Mouse (Mus musculus): Measurements from ENCODE around the gene Numb.

Numb gene

GRCm38 (mm10) chr12:83852512-83853213 is 69.1 kb downstream of the Numb start:
- no peak for DNase-seq (ENCODE audit: low spot score)

- DNase-seq (ENCODE audit: low spot score): no peak
These were observed 71.4 kb downstream of the Numb start for GRCm38 (mm10) chr12:83850334-83850733.

- DNase-seq (ENCODE audit: low spot score): no peak
These were observed 73.0 kb downstream of the Numb start for GRCm38 (mm10) chr12:83848595-83849231.

- DNase-seq (ENCODE audit: low spot score): no peak
These were observed 73.9 kb downstream of the Numb start for GRCm38 (mm10) chr12:83847877-83848276.

- no peak for DNase-seq (ENCODE audit: low spot score)
These were observed 78.9 kb downstream of the Numb start for GRCm38 (mm10) chr12:83842678-83843440.

GRCm38 (mm10) chr12:83841409-83842190 is 80.1 kb downstream of the Numb start:
- DNase-seq (ENCODE audit: low spot score): no peak

- no peak for DNase-seq (ENCODE audit: low spot score)
These were observed 87.8 kb downstream of the Numb start for GRCm38 (mm10) chr12:83833979-83834378.

- DNase-seq (ENCODE audit: low spot score): no peak
These were observed 91.3 kb downstream of the Numb start for GRCm38 (mm10) chr12:83830424-83830823.

- no peak for DNase-seq (ENCODE audit: low spot score)
These were observed 105.1 kb downstream of the Numb start for GRCm38 (mm10) chr12:83816616-83817015.

GRCm38 (mm10) chr12:83811901-83812300 is 109.8 kb downstream of the Numb start:
- no peak for DNase-seq (ENCODE audit: low spot score)

- DNase-seq (ENCODE audit: low spot score): no peak
These were observed 118.1 kb downstream of the Numb start for GRCm38 (mm10) chr12:83803641-83804040.

- no peak for DNase-seq (ENCODE audit: low spot score)
These were observed 120.8 kb downstream of the Numb start for GRCm38 (mm10) chr12:83800943-83801342.

- DNase-seq (ENCODE audit: low spot score): no peak
These were observed 123.4 kb downstream of the Numb start for GRCm38 (mm10) chr12:83798313-83798712.

- no peak for DNase-seq (ENCODE audit: low spot score)
These were observed 126.1 kb downstream of the Numb start for GRCm38 (mm10) chr12:83795586-83795985.

GRCm38 (mm10) chr12:83795051-83795450 is 126.7 kb downstream of the Numb start:
- no peak for DNase-seq (ENCODE audit: low spot score)

- no peak for DNase-seq (ENCODE audit: low spot score)
These were observed 128.9 kb downstream of the Numb start for GRCm38 (mm10) chr12:83792706-83793410.

- DNase-seq (ENCODE audit: low spot score): no peak
These were observed 130.0 kb downstream of the Numb start for GRCm38 (mm10) chr12:83791737-83792136.

- no peak for DNase-seq (ENCODE audit: low spot score)
These were observed 131.0 kb downstream of the Numb start for GRCm38 (mm10) chr12:83790749-83791148.

- DNase-seq (ENCODE audit: low spot score): peak; percentile 13
These were observed 132.0 kb downstream of the Numb start for GRCm38 (mm10) chr12:83789781-83790140.

GRCm38 (mm10) chr12:83789051-83789780 is 132.5 kb downstream of the Numb start:
- DNase-seq (ENCODE audit: low spot score): no peak

- no peak for DNase-seq (ENCODE audit: low spot score)
These were observed 136.4 kb downstream of the Numb start for GRCm38 (mm10) chr12:83785305-83785704.
